Mouse (Mus musculus): Measurements from ENCODE around the gene Fnbp1l.

Gene Fnbp1l

DNA sequence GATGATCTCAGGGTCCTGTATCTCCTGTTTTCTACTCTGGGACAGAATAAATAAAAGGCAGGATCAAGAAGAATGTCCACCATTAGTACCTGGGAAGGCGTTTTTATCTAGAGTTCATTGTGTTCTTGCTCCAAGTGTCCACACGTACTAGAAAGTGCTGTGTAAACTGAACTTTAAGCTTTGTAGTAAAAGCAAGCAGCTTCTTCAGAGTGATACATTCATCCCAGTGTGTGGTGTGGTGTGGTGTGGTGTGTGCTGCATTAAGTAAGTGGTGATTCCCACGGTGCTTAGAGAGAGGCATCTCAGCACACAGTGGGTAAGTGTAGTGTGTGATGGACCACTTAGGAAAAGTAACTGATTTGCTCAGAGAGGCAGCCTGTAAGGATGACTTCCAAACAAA, 91.0 kb downstream of the Fnbp1l start:
- DNase-seq (ENCODE audit: low read depth, low spot score): no peak

DNA sequence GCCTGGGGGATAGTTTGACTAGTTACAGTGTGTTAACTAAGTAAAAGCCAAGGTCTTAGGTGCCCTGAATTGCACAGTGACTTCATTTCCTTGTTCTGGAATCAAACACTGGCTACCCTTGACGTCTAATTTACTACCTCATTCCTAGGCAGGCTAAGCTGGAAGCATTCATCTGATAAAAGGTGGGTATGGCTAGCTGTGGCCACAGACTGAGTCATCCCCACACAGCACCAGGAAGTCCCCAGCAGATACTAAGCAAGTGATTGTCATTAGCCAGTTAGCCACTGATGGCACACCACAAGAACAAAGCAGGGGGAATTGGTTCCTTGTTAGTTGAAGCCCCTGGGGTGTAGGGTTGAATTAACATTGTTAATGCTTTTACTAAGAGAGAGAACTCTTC, 98.2 kb downstream of the Fnbp1l start:
- no peak for DNase-seq (ENCODE audit: low read depth, low spot score)

DNA sequence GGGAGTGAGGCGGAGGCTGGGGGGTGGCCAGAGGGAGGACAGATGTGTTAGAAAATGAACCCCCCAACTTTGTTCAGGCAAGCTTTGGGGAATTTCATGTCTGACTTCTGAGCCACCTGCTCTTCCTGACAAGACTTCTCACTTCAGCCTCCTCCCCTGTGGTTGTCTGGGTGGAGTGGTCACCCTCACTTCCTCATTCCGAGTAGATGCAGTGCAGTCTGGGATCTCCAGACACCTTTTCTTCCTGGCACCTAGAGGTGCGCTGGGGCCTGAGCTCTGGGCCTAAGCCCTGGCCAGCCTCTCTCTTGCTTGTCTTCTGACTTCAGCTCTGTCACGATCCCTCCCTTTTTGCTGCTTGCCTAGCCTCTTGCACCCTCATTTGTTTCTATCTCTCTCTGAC, 98.6 kb downstream of the Fnbp1l start:
- no peak for DNase-seq (ENCODE audit: low read depth, low spot score)

DNA sequence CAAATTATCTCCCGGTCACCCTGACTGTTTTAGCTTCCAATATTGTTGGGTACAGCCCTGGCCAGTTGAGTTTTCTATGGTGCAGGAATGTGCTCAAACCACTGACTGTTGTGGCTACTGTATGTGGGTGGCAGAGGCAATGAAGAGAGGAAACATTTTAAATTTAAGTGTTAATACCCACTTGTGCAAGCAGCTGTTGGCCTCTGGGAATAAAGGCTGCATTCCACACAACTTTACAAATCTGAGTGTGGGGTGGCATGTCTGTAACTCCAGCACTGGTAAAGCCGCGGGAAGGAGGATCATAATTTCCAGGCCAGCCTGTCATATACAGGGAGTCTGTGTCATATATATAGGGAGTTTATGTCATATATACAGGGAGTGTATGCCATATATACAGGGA, 99.2 kb downstream of the Fnbp1l start:
- no peak for DNase-seq (ENCODE audit: low read depth, low spot score)

DNA sequence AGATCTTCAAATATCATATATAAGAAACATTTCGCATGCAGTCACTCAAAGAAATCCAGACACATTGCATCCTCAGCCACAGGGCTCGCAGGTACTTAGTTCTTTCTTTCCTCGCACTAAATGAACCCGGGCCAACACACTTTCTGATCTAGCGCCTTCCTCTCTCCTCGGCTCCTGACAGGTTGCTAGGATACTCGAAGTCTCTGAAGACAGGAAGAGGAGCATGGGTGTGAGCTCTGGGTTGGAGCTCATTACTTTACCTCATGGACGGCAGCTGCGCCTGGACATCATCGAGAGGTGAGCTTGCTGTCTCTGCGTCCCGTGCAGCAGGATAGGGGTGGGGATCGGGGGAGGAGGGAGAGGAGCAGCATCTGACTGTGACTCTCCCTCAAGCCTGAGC, 100.4 kb downstream of the Fnbp1l start:
- DNase-seq (ENCODE audit: low read depth, low spot score): no peak

DNA sequence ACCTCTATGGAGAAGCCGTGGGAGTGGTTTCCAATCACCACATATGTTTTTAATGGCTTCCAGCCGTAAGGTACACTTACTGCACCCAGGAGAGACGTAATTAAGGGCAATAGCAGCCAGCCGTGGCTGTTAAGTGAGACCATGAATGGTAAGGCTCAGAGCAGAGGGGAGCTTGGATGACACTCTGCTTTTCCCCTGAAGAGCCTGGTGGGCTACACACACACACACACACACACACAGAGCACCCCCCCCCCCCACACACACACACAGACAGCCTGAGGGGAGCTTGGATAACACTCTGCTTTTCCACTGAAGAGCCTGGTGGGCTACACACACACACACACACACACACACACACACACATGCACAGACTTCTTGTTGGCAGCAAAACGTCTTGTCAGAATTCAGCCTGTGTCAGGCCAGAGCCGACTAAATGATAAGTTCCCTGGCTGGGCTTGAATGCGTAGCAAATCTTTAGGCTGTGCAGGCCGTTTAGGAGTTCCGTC, 101.2 kb downstream of the Fnbp1l start:
- DNase-seq (ENCODE audit: low read depth, low spot score): no peak

DNA sequence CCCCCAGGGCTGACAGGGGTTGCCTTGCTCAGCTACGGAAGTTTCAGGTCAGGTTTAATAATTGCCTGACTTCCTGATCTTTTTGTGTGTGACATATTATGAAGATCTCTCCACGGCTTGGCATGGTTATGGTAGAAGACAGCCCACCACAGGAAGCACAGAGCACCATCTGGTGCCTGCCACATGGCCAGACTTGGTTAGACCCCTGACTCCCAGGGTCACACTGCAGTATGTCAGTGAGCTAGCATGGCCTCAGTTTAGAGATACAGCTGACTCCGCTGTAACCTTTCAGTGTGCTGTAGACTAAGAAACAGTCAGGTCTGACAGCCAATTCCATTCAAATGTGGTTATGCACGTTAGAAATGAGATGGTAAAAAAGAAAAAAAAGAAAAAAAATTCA, 101.8 kb downstream of the Fnbp1l start:
- no peak for DNase-seq (ENCODE audit: low read depth, low spot score)

DNA sequence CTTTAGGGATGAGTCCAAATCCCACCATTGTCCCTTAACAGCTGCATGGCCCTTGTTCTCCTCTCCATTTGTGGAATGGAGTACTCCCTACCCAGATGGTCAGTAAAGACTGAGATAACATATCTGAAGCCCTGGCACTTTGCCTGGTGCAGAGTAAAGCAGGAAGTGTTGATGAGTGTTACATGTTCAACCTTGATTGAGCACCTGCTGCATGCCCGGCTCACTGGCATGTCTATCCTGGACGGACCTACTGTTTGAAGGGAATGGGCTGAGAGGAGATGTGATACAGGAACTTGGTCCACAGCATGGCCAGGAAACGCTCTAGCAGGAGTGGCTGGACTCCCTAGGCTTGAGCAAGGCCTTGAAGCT, 103.2 kb downstream of the Fnbp1l start:
- no peak for DNase-seq (ENCODE audit: low read depth, low spot score)

DNA sequence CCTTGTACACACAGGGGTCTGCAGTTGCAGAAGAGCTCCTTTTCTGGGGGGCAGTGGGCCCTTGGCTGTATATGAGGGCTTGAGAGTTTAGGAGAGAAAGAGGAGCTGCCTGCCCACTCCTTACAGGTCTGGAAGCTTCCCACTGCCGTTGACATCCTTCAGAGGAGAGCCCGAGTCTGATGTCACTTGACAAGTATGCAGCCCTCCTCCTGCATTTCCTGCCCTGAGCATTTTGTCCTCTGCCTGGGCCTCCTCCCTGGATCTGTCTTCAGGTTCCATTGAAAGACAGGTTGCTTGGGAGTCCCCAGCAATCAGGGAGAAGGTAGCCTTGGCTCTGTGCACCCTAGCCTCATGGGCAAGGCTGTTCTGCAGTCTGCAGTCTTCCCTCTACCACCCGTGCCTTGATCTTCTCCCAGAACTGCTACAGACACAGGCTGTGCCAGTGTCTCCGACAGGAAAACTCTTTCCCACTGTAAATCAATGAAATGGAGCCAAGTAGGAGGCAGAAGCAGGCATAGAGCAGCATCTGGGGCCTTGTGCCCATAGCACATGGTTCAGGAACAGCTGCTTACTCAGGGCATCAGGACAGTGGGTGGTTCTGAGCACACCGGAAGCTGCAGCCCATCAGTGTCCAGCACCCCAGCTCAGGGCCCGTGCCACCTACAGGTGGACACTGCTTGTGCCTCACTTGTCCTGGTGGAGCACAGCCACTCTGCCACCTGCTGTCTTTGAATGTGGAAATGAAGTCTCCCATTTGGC, 103.8 kb downstream of the Fnbp1l start:
- DNase-seq (ENCODE audit: low read depth, low spot score): no peak

DNA sequence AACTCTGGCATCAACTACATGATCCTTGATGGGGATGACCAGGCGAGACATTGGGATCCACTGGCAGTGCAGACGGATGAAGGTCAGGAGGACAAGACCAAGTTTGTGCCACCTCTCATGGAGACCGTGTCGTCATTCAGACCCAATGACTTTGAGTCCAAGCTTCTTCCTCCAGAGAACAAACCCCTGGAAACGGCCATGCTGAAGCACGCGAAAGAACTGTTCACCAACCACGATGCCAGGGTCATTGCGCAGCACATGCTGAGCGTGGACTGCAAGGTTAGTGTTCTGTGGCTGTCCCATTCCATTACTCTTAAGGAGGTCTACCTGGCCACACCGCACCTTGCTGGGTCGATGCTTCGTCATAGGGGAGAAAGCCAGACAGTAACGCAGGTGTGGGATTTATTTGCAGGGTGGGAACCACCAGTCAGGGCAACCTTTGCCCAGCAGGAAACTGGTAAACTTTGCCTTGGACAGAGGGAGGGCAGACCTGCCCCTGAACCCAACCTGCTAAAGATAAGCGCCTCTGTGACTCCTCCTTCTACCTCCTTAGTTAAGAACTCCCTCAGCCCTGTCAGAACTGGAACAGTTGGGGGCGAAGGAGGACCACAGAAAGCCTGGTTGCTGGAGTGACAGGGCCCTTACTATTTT, 106.7 kb downstream of the Fnbp1l start:
- DNase-seq (ENCODE audit: low read depth, low spot score): no peak

DNA sequence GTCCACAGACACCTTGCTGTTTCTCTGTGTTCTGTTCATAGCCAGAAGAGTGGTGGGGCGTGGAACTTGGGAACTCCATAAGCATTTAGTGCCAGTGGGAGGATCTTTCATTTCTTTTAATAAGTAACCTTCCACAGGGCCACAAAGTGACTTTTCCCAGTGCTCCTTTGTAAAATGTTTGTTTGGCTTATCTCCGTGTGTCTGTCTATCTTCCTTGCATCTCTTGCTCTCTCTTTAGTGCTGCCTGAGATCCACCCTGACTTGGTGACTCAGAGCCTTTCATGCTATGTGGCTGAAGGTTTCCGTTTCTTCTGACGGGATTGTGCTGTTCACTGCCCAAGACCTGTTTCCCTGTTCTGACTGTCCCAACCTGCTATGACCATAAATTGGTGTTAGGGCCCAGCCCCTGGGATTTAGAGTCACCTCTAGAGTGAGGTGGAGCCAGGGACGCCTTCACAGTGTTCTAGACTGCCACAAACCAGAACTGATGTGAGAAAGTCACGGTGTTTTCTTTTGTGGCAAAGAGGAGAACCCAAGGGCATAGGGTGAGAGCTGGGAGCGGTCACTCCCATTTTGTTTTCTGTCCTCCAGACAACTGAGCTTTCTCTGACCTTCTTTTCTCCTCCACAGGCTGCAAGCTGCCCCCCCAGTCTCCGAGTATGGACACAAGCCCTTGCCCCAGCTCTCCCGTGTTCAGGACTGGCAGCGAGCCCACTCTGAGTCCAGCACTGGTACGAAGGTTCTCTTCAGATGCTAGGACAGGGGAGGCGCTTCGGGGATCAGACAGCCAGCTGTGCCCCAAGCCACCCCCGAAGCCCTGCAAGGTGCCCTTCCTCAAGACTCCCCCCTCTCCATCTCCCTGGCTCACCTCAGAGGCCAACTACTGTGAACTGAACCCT, 107.5 kb downstream of the Fnbp1l start:
- DNase-seq (ENCODE audit: low read depth, low spot score): no peak

DNA sequence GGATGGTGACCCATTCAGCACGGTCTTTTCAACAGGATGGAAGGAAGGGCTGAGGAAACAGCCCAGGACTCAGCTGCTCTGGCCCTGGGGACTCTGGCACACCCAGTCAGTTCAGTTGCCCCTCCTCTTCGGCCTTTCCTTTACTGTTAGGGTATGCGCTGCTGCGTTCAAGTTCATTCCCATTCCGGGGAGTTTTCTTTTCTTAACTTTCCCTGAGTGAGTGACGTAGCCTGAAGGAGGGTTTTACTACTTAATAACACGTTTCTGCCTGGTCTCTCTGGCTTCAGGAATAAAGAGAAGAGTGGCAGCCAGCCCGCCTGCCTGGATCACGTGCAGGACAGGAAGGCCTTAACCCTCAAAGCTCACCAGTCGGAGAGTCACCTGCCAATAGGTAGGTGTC, 108.6 kb downstream of the Fnbp1l start:
- no peak for DNase-seq (ENCODE audit: low read depth, low spot score)

DNA sequence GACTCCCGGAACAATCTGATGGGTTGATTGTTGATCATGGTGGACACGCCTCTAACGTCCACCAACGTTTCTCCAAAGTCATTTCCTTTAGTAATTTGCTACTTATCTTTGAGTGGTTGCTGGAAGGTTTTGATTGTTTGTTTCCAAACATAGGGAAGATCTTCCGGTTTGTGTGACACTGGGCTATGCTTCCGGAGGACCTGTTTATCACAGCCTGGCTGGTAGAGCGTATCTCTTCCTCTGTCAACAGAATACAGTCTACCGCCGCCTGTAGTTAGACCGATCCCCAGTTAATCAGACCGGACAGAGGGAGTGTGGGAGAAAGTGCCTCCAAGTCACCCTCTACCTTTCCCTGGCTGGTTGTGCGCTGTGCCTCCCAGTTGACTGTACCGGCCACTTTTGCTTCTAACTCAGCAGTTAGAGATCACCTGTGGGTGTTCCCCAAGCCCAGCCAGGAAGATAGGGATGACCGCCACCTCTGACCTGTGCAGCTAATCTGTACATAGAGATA, 109.2 kb downstream of the Fnbp1l start:
- DNase-seq (ENCODE audit: low read depth, low spot score): no peak

DNA sequence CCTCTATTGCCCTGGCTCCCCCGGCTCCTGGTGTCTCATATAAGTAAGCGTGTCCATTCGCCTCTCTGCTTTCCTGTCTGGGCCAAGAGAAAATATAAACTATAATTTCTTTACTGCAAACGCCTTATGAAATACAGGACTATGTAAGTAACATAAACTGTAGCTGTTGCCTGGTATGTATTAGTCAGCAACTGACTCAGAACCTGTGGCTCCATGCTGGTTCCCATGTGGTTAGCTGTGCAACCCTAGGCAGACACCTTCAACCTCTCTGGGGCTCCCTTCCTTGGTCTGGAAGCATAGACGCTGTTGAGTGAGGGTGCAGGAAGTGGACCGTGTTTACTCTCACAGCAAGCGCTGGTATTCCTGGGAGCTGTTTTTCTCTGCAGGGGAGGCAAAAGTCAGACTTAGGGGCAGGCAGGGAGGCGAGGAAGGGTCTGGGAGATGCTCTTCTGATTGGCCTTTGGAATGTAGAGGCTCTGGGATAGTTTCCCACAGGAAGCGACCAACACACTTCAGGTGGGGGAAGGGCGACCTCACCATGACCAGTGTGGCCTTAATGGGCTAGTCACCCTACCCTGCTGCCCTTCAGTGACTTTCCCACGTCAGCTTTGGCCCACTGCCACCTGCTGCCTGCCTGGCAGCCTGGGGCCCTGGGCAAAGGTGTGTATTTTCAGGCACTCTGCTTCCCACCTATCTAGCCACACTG, 109.8 kb downstream of the Fnbp1l start:
- DNase-seq (ENCODE audit: low read depth, low spot score): no peak

DNA sequence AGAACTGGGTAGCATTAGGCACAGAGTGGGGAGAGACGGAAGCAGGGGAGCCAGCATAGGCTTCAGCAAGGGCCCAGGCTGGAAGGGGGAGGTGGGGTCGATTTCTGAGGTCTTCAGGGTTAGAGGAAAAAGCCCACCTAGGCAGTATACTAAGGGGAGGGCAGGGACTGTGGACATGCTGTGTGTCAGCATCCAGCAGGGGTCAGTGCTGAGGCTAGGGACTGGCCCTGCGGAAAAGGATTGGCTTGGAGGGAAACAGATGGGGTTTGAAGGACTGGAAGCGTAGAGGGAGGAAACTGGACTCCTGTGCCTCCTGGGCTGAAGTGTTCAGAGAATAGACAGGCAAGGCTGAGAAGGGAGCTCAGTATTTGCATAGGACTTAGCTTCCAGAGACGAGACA, 110.4 kb downstream of the Fnbp1l start:
- peak; percentile 34 for DNase-seq (ENCODE audit: low read depth, low spot score)

DNA sequence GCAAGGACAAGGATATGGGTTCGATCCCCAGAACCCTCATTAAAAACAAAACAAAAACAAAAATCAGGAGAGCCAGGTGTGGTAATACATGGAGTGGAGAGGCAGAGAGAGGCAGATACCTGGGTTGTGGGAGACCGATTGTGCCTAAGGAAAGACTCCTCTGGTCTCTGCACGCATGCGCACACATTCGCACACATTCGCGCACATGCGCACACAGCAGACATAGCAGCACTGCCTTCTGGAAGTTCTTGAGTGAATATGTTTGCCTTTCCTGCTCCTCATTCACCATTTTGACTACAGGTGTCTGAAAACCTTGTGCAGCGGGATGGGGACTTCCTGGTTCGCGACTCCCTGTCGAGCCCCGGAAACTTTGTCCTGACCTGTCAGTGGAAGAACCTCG, 111.7 kb downstream of the Fnbp1l start:
- DNase-seq (ENCODE audit: low read depth, low spot score): no peak

DNA sequence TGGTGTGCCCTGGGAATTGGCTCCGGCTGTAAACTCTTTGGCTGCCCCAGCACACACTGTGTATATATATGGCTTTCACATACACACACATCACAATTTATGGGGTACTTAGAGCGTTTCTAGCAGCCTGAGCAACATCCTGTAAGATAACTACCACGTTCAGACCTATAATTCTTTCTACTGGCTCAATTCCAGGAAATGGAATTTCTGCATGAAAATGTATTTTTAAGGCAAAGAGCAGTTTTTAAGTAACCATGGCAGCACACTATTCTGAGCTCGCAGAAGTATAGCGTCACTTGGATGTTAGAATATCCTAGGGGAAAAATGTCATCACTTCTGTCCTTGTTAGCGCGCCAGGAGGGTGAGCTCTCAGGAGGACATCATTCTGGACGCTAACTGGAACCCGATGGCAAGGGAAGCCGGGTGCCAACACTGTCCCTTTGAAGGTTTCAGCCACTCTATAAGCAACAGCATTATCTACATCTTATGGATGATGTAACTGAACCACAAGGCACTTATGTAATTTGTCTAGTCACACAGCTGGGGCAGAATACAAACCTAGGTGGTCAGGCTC, 113.1 kb downstream of the Fnbp1l start:
- DNase-seq (ENCODE audit: low read depth, low spot score): no peak

DNA sequence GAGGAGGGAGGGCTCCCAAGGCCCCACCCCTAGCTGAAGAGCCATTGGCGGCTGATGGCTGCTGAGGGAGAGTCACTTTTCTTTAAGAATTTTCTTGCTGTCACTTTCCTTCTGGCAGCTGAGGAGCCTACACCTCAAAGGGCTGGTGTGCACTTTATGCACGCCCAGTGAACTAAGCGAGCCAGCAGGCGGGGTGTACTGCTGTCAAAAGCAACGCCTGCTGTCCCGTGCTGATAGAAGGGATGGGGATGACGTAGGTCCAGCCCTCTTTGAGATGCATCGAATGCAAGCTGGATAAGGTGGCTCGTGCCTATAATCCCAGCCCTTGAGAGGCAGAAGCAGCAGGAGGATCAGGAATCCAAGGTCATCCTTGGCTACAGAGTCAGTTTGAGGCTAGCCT, 118.6 kb downstream of the Fnbp1l start:
- DNase-seq (ENCODE audit: low read depth, low spot score): no peak

DNA sequence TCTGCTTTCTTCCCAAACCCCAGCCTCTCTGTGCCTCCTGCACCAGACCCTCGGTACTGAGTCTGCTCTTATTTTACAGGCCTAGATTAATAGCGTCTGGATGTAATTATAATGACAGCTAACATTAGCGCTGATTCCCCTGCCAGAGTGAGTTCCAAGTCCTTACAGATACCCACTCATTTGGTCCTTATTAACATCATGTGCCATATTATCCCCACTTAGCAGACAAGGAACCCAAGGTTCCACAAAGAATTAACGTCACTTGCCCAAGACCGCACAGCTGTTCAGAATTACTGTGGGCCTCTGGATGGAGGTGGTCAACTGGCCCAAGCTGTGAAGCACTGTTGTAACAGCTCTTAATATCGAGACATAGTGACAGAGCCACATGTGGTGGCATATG, 119.9 kb downstream of the Fnbp1l start:
- DNase-seq (ENCODE audit: low read depth, low spot score): no peak

DNA sequence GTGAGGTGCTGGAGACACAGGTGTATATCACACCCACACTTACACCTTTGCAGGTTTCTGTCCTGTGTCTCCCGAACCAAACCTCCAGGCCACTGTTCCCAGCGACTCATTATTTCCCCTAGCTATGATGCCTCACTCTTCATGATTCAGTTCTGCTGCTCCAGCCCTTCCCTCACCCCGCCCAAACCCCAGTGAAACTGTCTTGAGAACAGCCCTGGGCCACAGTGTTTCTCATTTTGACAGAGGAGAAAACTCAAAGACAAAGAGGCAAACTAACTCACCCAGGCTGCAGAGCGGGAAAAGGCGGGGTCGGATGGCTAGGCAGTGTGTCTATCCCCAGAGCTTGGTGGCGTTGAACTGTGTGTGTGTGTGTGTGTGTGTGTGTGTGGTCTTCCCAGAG, 121.0 kb downstream of the Fnbp1l start:
- no peak for DNase-seq (ENCODE audit: low read depth, low spot score)

DNA sequence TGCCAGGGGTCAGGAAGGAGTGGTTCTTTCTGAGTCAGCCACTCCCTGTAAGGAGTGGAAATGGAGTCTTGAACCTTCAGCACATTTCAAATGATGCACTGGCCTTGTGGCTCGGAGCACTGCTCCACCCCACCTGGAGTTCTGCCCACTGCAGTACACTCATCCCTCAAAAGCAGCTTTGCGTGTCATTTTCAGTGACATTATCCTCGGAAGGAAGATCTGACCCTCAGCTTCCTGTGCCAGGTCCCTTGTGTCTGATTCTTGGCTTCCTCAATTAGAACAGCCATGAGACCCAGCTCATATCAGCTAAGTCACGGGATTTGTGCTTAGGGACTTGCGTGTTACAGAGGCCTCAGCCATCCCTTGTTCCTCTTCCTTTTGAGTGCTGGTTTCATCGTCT, 121.6 kb downstream of the Fnbp1l start:
- DNase-seq (ENCODE audit: low read depth, low spot score): no peak
